35 mouse cellular contexts compared by ENCODE assay signal in the genomic region with DNA sequence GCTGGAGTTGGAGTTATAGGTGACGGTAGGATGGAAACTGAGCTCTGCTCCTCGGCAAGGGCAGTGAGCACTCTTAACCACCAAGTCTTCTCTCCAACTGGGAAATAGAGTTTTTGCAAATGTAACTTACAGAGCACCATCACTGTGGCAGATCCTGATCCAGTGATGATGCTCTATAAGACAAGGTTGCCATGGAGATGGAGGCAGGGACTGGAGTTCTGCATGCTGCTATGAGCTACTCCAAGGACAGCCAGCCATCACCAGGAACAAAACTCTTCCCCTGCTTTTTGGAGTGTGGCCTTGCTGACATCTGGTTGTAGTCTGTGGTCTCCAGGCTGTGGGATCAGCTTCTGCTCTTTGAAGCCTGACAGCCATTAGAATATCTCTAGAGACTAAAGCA.
"Had no signal": no experiment of that assay in that cellular context is flagged by ENCODE, and none has a peak within 500 bp of the region (broad histone marks: within the 10 kb centered on the region; RNA-seq: fewer than 3 reads in every experiment).

No protein-coding gene starts in this region.

- H3K4me1 ChIP-seq: hindbrain, embryonic 10.5 days had no signal

- H3K4me3 ChIP-seq: heart, embryonic 12.5 days; heart, embryonic 13.5 days; heart, embryonic 15.5 days; hindbrain, embryonic 10.5 days; hindbrain, embryonic 12.5 days; hindbrain, embryonic 13.5 days; hindbrain, embryonic 15.5 days; intestine, embryonic 15.5 days; kidney, embryonic 15.5 days; layer of hippocampus, adult 2 months; left cerebral cortex, adult 2 months had no signal

- H3K27ac ChIP-seq: heart, embryonic 13.5 days; heart, embryonic 15.5 days; hindbrain, embryonic 10.5 days; hindbrain, embryonic 12.5 days; hindbrain, embryonic 13.5 days; hindbrain, embryonic 14.5 days; hindbrain, embryonic 15.5 days; hindbrain, postnatal 0 days; intestine, embryonic 15.5 days; kidney, embryonic 15.5 days; kidney, postnatal 0 days; layer of hippocampus, adult 2 months; left cerebral cortex, adult 2 months had no signal

- H3K9me3 ChIP-seq: heart, embryonic 12.5 days; heart, embryonic 13.5 days; heart, embryonic 15.5 days; hindbrain, embryonic 10.5 days; hindbrain, embryonic 12.5 days; hindbrain, embryonic 13.5 days; hindbrain, embryonic 15.5 days; intestine, embryonic 15.5 days; kidney, embryonic 15.5 days had no signal

- H3K27me3 ChIP-seq: heart, embryonic 12.5 days; heart, embryonic 13.5 days; heart, embryonic 15.5 days; hindbrain, embryonic 12.5 days; hindbrain, embryonic 13.5 days; hindbrain, embryonic 15.5 days; intestine, embryonic 15.5 days; kidney, embryonic 15.5 days had no signal

- H3K9ac ChIP-seq: heart, embryonic 12.5 days; heart, embryonic 13.5 days; heart, embryonic 15.5 days; hindbrain, embryonic 12.5 days; hindbrain, embryonic 13.5 days; hindbrain, embryonic 14.5 days; hindbrain, embryonic 15.5 days; intestine, embryonic 15.5 days; kidney, embryonic 15.5 days had no signal

- H3K4me2 ChIP-seq: heart, embryonic 11.5 days; heart, embryonic 12.5 days; heart, embryonic 13.5 days; heart, embryonic 15.5 days; hindbrain, embryonic 12.5 days; hindbrain, embryonic 13.5 days; hindbrain, embryonic 14.5 days; hindbrain, embryonic 15.5 days; intestine, embryonic 15.5 days; kidney, embryonic 15.5 days had no signal

- ATAC-seq: hindbrain, embryonic 16.5 days; hindbrain, postnatal 0 days; inflammation-experienced regulatory T-cells, adult 6 months; intestine, embryonic 15.5 days; intestine, embryonic 16.5 days; intestine, postnatal 0 days had no signal

- DNase-seq: heart, postnatal 10 days; heart, postnatal 14 days; heart, postnatal 36 days; heart, postnatal 4 days; kidney, adult 11 months; kidney, adult 18-20 months; kidney, adult 2 months; kidney, adult 8-10 months; kidney, adult 9 months; kidney, postnatal 10 days; kidney, postnatal 14 days; kidney, postnatal 25 days; kidney, postnatal 36 days; kidney, postnatal 4 days; layer of hippocampus, adult 9-11 months; layer of hippocampus, postnatal 36 days had no signal
